Mouse (Mus musculus): ENCODE results near the gene Fam149a.

DNA sequence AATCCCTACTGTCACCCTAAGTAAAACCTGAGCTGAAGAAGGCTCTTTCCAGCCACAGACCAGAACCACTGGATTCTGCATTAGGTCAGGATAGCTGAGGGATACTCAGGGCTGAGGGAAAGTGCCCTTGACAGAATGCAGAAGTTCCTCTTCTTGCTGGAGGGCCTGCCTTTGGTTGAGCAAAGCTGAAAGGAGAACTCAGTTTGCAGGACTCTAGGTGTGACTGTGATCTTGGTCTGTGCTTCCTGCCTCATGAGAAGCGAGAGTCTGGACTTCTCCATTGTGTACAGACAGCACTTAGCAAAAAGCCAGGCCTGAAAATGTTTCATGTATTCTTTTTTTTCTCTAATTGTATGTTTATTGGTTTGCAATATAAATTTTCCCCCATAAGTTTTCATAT lies 14.9 kb downstream of the Fam149a start:
- TF ChIP-seq POLR2A (IDR thresholded peaks at IDR 0.05; ENCODE audit: borderline replicate concordance, control insufficient read depth, low read depth, low read length) (no peak), CTCF (IDR thresholded peaks at IDR 0.05; ENCODE audit: control insufficient read depth, insufficient read depth, low read length) (no peak)
